Mouse (Mus musculus): ENCODE data around the gene Pex14. TPM values are rescaled to one million over a fixed set of nuclear protein-coding genes. Genes with fewer than 3 reads are reported as not detected.

Pex14 gene
- polyA plus RNA-seq, 1 experiment: 34.6 TPM

- H3K27ac ChIP-seq (ENCODE audit: insufficient read depth, low read length): no peak overlapping the region
- H3K4me3 ChIP-seq (ENCODE audit: insufficient read depth, low read length): no peak overlapping the region
- H3K4me1 ChIP-seq (ENCODE audit: control insufficient read depth, insufficient read depth, low read length): no peaks in the 10 kb centered on the region
- TF ChIP-seq CTCF (IDR thresholded peaks at IDR 0.05; ENCODE audit: borderline replicate concordance, insufficient read depth, low read length) (no peak), POLR2A (IDR thresholded peaks at IDR 0.05; ENCODE audit: low read depth, low read length) (no peak)
Measured at GRCm38 (mm10) chr4:148946071-148946470, 153.6 kb downstream of the Pex14 start.

- Histone ChIP-seq H3K4me3 (ENCODE audit: insufficient read depth, low read length) (no peak overlapping the region), H3K4me1 (ENCODE audit: control insufficient read depth, insufficient read depth, low read length) (no peaks in the 10 kb centered on the region), H3K27ac (ENCODE audit: insufficient read depth, low read length) (no peak overlapping the region)
- TF ChIP-seq CTCF (IDR thresholded peaks at IDR 0.05; ENCODE audit: borderline replicate concordance, insufficient read depth, low read length) (no peak), POLR2A (IDR thresholded peaks at IDR 0.05; ENCODE audit: low read depth, low read length) (no peak)
Measured at GRCm38 (mm10) chr4:148945476-148945881, 154.2 kb downstream of the Pex14 start.

- no peak for TF ChIP-seq POLR2A (IDR thresholded peaks at IDR 0.05; ENCODE audit: low read depth, low read length)
- TF ChIP-seq CTCF (IDR thresholded peaks at IDR 0.05; ENCODE audit: borderline replicate concordance, insufficient read depth, low read length): no peak
- Histone ChIP-seq H3K27ac (ENCODE audit: insufficient read depth, low read length) (no peak overlapping the region), H3K4me3 (ENCODE audit: insufficient read depth, low read length) (no peak overlapping the region), H3K4me1 (ENCODE audit: control insufficient read depth, insufficient read depth, low read length) (no peaks in the 10 kb centered on the region)
Measured at GRCm38 (mm10) chr4:148943099-148943498, 156.6 kb downstream of the Pex14 start.

- TF ChIP-seq CTCF (IDR thresholded peaks at IDR 0.05; ENCODE audit: borderline replicate concordance, insufficient read depth, low read length) (no peak), POLR2A (IDR thresholded peaks at IDR 0.05; ENCODE audit: low read depth, low read length) (no peak)
- H3K4me3 ChIP-seq (ENCODE audit: insufficient read depth, low read length): no peak overlapping the region
- no peaks in the 10 kb centered on the region for H3K4me1 ChIP-seq (ENCODE audit: control insufficient read depth, insufficient read depth, low read length)
- H3K27ac ChIP-seq (ENCODE audit: insufficient read depth, low read length): no peak overlapping the region
Measured at GRCm38 (mm10) chr4:148941321-148941720, 158.4 kb downstream of the Pex14 start.

- Histone ChIP-seq H3K27ac (ENCODE audit: insufficient read depth, low read length) (no peak overlapping the region), H3K4me3 (ENCODE audit: insufficient read depth, low read length) (no peak overlapping the region), H3K4me1 (ENCODE audit: control insufficient read depth, insufficient read depth, low read length) (no peaks in the 10 kb centered on the region)
- no peak for TF ChIP-seq POLR2A (IDR thresholded peaks at IDR 0.05; ENCODE audit: low read depth, low read length)
- TF ChIP-seq CTCF (IDR thresholded peaks at IDR 0.05; ENCODE audit: borderline replicate concordance, insufficient read depth, low read length): no peak
Measured at GRCm38 (mm10) chr4:148940674-148941211, 158.9 kb downstream of the Pex14 start.

- H3K4me1 ChIP-seq (ENCODE audit: control insufficient read depth, insufficient read depth, low read length): no peaks in the 10 kb centered on the region
Measured at GRCm38 (mm10) chr4:148938546-148938945, 161.1 kb downstream of the Pex14 start.

GRCm38 (mm10) chr4:148936727-148937126, 162.9 kb downstream of the Pex14 start:
- Histone ChIP-seq H3K4me3 (ENCODE audit: insufficient read depth, low read length) (no peak overlapping the region), H3K4me1 (ENCODE audit: control insufficient read depth, insufficient read depth, low read length) (no peaks in the 10 kb centered on the region), H3K27ac (ENCODE audit: insufficient read depth, low read length) (no peak overlapping the region)
- TF ChIP-seq POLR2A (IDR thresholded peaks at IDR 0.05; ENCODE audit: low read depth, low read length) (no peak), CTCF (IDR thresholded peaks at IDR 0.05; ENCODE audit: borderline replicate concordance, insufficient read depth, low read length) (no peak)

More at GRCm38 (mm10) chr4:148938546-148938945, 161.1 kb downstream of the Pex14 start:
- H3K27ac ChIP-seq (ENCODE audit: insufficient read depth, low read length): no peak overlapping the region
- no peak overlapping the region for H3K4me3 ChIP-seq (ENCODE audit: insufficient read depth, low read length)
- no peak for TF ChIP-seq POLR2A (IDR thresholded peaks at IDR 0.05; ENCODE audit: low read depth, low read length)
- TF ChIP-seq CTCF (IDR thresholded peaks at IDR 0.05; ENCODE audit: borderline replicate concordance, insufficient read depth, low read length): no peak

- Histone ChIP-seq H3K27ac (ENCODE audit: insufficient read depth, low read length) (no peak overlapping the region), H3K4me3 (ENCODE audit: insufficient read depth, low read length) (no peak overlapping the region), H3K4me1 (ENCODE audit: control insufficient read depth, insufficient read depth, low read length) (no peaks in the 10 kb centered on the region)
- TF ChIP-seq POLR2A (IDR thresholded peaks at IDR 0.05; ENCODE audit: low read depth, low read length) (no peak), CTCF (IDR thresholded peaks at IDR 0.05; ENCODE audit: borderline replicate concordance, insufficient read depth, low read length) (no peak)
Measured at GRCm38 (mm10) chr4:148936111-148936510, 163.6 kb downstream of the Pex14 start.

GRCm38 (mm10) chr4:148935211-148935610, 164.5 kb downstream of the Pex14 start:
- no peak overlapping the region for H3K4me3 ChIP-seq (ENCODE audit: insufficient read depth, low read length)
- no peak overlapping the region for H3K27ac ChIP-seq (ENCODE audit: insufficient read depth, low read length)
- TF ChIP-seq CTCF (IDR thresholded peaks at IDR 0.05; ENCODE audit: borderline replicate concordance, insufficient read depth, low read length) (no peak), POLR2A (IDR thresholded peaks at IDR 0.05; ENCODE audit: low read depth, low read length) (no peak)
- no peaks in the 10 kb centered on the region for H3K4me1 ChIP-seq (ENCODE audit: control insufficient read depth, insufficient read depth, low read length)

GRCm38 (mm10) chr4:148933109-148933508, 166.6 kb downstream of the Pex14 start:
- H3K4me3 ChIP-seq (ENCODE audit: insufficient read depth, low read length): no peak overlapping the region
- H3K4me1 ChIP-seq (ENCODE audit: control insufficient read depth, insufficient read depth, low read length): no peaks in the 10 kb centered on the region
- H3K27ac ChIP-seq (ENCODE audit: insufficient read depth, low read length): no peak overlapping the region
- TF ChIP-seq CTCF (IDR thresholded peaks at IDR 0.05; ENCODE audit: borderline replicate concordance, insufficient read depth, low read length) (no peak), POLR2A (IDR thresholded peaks at IDR 0.05; ENCODE audit: low read depth, low read length) (no peak)
